Mouse (Mus musculus) C2C12 (cell line): ENCODE measurements at regions not wholly inside any gene's neighbourhood (a gene's known extent, or its start where the extent isn't known, plus 50 kb on each side); places are given as distances from the start of the nearest gene placed in this dataset.

Experiments
- H3K27me3 ChIP-seq: one replicate; pipeline ENCODE4 v1.6.1; 2011; ENCODE audit not compliant: control insufficient read depth, insufficient read depth, insufficient read length
- H3K36me3 ChIP-seq: one replicate; pipeline ENCODE4 v1.6.1; 2011; ENCODE audit not compliant: control insufficient read depth, insufficient read depth
- H3K4me3 ChIP-seq: one replicate; pipeline ENCODE4 v1.5.1; 2011; ENCODE audit warnings: mild to moderate bottlenecking, control low read depth; ENCODE audit not compliant: poor library complexity, insufficient read depth, severe bottlenecking
- H3K79me2 ChIP-seq: one replicate; pipeline ENCODE4 v1.6.1; 2011; ENCODE audit not compliant: control insufficient read depth, insufficient read depth
- H3K79me3 ChIP-seq: one replicate; pipeline ENCODE4 v1.6.1; 2011; ENCODE audit warnings: low read depth, control low read depth
- H3ac ChIP-seq: one replicate; pipeline ENCODE3; 2011; ENCODE audit warnings: low read depth; ENCODE audit not compliant: control insufficient read depth, insufficient read length
- CEBPB ChIP-seq: IDR thresholded peaks from one replicate; pipeline ENCODE4 v1.6.1; 2011; ENCODE audit warnings: low read depth, mild to moderate bottlenecking, control low read depth, moderate library complexity
- CTCF ChIP-seq: IDR thresholded peaks from one replicate; pipeline ENCODE4 v1.5.1; 2011; ENCODE audit not compliant: control insufficient read depth, insufficient read depth, insufficient read length
- FOSL1 ChIP-seq: IDR thresholded peaks from one replicate; pipeline ENCODE4 v1.8.0; 2011; ENCODE audit warnings: mild to moderate bottlenecking, low read length; ENCODE audit not compliant: poor library complexity, insufficient read depth, severe bottlenecking
- MAX ChIP-seq: IDR thresholded peaks from one replicate; pipeline ENCODE4 v1.6.1; 2011; ENCODE audit warnings: mild to moderate bottlenecking, control low read depth
- MYOD1 ChIP-seq: IDR thresholded peaks from one replicate; pipeline ENCODE4 v1.6.1; 2011; ENCODE audit warnings: low read depth; ENCODE audit not compliant: control insufficient read depth, insufficient read length
- MYOG ChIP-seq: IDR thresholded peaks from one replicate; pipeline ENCODE4 v1.6.1; 2011; ENCODE audit not compliant: control insufficient read depth, insufficient read length; ENCODE audit errors: extremely low read depth
- USF1 ChIP-seq: IDR thresholded peaks from one replicate; pipeline ENCODE4 v1.6.1; 2011; ENCODE audit warnings: low read depth, mild to moderate bottlenecking, control low read depth, moderate library complexity

- TF ChIP-seq MAX (no peak), MYOD1 (peak; percentile 8)
- Histone ChIP-seq H3K4me3 (no peak overlapping the region), H3K79me3 (no peaks in the 10 kb centered on the region)
Observed at GRCm38 (mm10) chr6:78686351-78686888, 217.7 kb upstream of the Reg3g start.

GRCm38 (mm10) chr6:78650695-78651094 is 182.0 kb upstream of the Reg3g start:
- no peak for TF ChIP-seq FOSL1
- TF ChIP-seq USF1: no peak
- TF ChIP-seq CEBPB: no peak
- TF ChIP-seq CTCF: no peak
- TF ChIP-seq MYOG: no peak
- Histone ChIP-seq H3K27me3 (no peaks in the 10 kb centered on the region), H3K79me2 (no peaks in the 10 kb centered on the region), H3ac (no peak overlapping the region), H3K79me3 (no peaks in the 10 kb centered on the region), H3K4me3 (no peak overlapping the region), H3K36me3 (no peaks in the 10 kb centered on the region)

More at GRCm38 (mm10) chr6:78686351-78686888, 217.7 kb upstream of the Reg3g start:
- H3K79me2 ChIP-seq: no peaks in the 10 kb centered on the region
- H3ac ChIP-seq: no peak overlapping the region
- no peaks in the 10 kb centered on the region for H3K36me3 ChIP-seq
- no peaks in the 10 kb centered on the region for H3K27me3 ChIP-seq
